Mouse (Mus musculus) left cerebral cortex, adult 2 months (tissue): ENCODE measurements around the gene Rhoj. TPM values are rescaled to one million over a fixed set of nuclear protein-coding genes. Genes with fewer than 3 reads are reported as not detected.
A peak's percentile ranks its signal among the peaks of the same experiment; 100 is the strongest.

Experiments used
- DNase-seq, 2 experiments: peaks; one replicate each; pipeline ENCODE4 v3.0.0; 2021 to 2022; ENCODE audit warnings: low spot score in 2 of 2, mixed read lengths in 1 of 2; ENCODE audit errors: extremely low spot score in 1 of 2
- H3K27ac ChIP-seq: fragments of 200-600 bp; 2 replicates; pipeline ENCODE4 v1.8.1; 2022
- H3K4me3 ChIP-seq: fragments of 200-600 bp; 2 replicates; pipeline ENCODE4 v1.8.1; 2022
- CTCF ChIP-seq: fragments of 200-600 bp; IDR thresholded peaks from 2 replicates; pipeline ENCODE4 v1.8.1; 2022; ENCODE audit warnings: antibody characterized with exemption, mild to moderate bottlenecking, moderate library complexity
- intact Hi-C: fragments of 180-260 bp; cut with DNase I; formaldehyde crosslinking; loops from one replicate; pipeline ENCODE4 v1.15.1; 2025
- long read RNA-seq, 2 experiments: library from polyadenylated mRNA; stranded (forward); transcript quantifications; one replicate each; pipeline ENCODE4 v2.0.0; 2021; ENCODE audit warnings: borderline mapping rate in 2 of 2
- total RNA-seq, 2 experiments: library from RNA; stranded (reverse); gene quantifications; 2 replicates each; pipeline ENCODE4 v1.2.3; 2021

Rhoj gene
- 1 to 10 TPM; 3.7 to 5.5 TPM for total RNA-seq
- long read RNA-seq, experiment 1, transcript Rhoj-201 (5 exons, 2,350 nt), result major isoform, 6 of 6 reads
- long read RNA-seq, experiment 1, partial matches to known transcripts, result 0 of 6 reads
- long read RNA-seq, experiment 1, other reads (novel, unspliced or antisense), result 0 of 6 reads
- long read RNA-seq, experiment 2, transcript Rhoj-201 (5 exons, 2,350 nt), result major isoform, 7 of 8 reads
- long read RNA-seq, experiment 2, partial matches to known transcripts, result 0 of 8 reads
- long read RNA-seq, experiment 2, other reads (novel, unspliced or antisense), result 1 of 8 reads

DNA sequence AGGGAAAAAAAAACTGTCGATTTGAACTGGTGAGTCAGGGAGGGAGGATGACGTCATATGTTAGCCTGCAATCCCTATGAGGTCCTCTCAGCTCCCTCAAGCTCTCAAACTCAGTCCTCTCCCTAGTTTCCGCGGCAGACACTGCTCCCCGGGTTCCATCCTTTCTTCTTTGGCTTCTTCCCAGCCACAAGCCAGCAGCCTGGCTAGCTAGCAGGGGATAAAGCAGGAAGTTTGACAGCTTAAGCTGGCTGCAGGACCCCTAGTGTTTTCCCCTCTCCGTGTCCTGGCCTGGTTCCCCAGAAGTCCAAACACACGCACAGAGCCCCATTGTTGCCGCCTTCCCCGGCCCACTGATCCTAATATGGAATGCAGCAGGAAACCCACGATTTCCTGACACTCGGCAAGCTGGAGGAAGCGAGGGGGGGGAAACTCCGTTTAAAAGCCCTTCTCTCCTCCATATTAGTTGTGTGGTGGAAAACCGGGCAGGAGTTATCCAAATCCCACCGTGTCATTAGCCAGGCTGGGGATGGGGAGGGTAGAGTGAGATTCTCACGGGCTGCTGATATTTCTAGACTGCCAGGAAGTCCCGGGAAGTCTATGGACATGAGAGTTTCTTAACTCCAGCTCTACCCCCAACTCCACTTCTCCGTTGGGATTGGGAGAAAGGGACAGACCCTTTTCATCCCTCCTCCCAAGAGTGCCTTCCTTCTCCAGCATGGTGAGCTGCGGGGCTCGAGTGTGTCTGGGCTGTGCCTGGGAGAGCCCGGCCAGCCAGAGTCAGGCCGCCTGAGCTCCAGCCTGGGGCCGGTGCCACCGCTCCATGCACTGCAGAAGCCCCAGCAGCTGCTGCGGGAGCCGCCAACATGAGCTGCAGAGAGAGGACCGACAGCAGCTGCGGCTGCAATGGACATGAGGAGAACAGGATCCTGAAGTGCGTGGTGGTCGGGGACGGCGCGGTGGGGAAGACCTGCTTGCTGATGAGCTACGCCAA, at the start of gene Rhoj:
Rhoj (plus strand) TSS at position 362 of the 991 bp plus-strand sequence.
- peak; percentile 34 to 41 for DNase-seq
- peak within 1 kb of the TSS; percentile 86 for H3K27ac ChIP-seq
- intact Hi-C loops, result no loop called here

GRCm38 (mm10) chr12:75271726-75272125, 36.4 kb upstream of the Rhoj start:
- no peak for DNase-seq
- no peak for TF ChIP-seq CTCF
- no peak overlapping the region for H3K4me3 ChIP-seq

More for the DNA sequence above, at the start of gene Rhoj:
- no peak for TF ChIP-seq CTCF
- peak within 1 kb of the TSS; percentile 47 for H3K4me3 ChIP-seq

GRCm38 (mm10) chr12:75275730-75276129, 32.4 kb upstream of the Rhoj start:
- Histone ChIP-seq H3K4me3 (no peak overlapping the region), H3K27ac (no peak overlapping the region)
- TF ChIP-seq CTCF, result no peak
- intact Hi-C loops, result no loop called here
- DNase-seq, result no peak

More at GRCm38 (mm10) chr12:75271726-75272125, 36.4 kb upstream of the Rhoj start:
- H3K27ac ChIP-seq, result no peak overlapping the region
- intact Hi-C loops, result no loop called here

DNA sequence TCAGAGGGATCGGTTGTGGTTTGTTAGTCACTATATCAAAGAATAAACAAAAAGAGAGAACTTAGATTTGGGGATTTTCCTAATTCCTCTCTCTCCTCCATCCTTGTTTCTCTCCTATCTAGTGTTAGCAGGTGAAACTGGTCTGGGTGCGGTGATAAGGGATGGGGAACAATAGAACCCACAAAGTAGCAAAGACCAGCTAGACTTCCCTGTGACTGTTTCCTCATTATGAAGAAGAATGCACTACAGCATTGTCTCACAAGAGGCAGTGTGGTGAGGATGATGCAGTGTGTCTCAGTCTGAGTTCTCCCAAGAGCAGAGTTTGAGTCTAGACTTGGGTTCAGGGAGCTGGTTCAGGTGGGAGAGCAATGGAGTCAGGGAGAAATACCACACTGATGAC, 30.7 kb upstream of the Rhoj start:
- Histone ChIP-seq H3K27ac (no peak overlapping the region), H3K4me3 (no peak overlapping the region)
- intact Hi-C loops, result no loop called here
- no peak for TF ChIP-seq CTCF
- no peak for DNase-seq

- no peak for DNase-seq
- H3K27ac ChIP-seq, result no peak overlapping the region
- peak; percentile 50 for TF ChIP-seq CTCF
- no peak overlapping the region for H3K4me3 ChIP-seq
- intact Hi-C loops, result loop anchor here (5.0 kb wide), 1 partner anchor 107 kb away; no protein-coding TSS in a partner anchor
Observed at GRCm38 (mm10) chr12:75280502-75280901, 27.6 kb upstream of the Rhoj start.

DNA sequence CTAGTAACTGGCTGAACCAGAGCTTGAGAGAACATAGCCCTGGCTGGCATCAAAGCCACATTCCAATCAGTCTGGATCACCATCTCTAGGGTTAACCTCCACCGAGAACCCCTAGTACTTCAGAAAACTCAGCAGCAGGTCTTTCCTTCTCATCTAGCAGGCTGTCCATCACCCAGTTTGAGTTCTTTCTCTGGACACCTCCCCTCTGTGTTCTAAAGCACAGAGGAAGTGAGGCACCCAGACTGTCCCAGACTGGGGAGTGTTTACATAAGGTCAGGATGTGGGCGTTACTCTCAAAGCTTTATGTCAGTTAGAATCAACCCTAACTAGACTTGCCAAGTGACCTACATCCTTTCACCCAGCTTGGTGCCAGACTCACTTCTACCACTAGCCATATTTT, 24.9 kb upstream of the Rhoj start:
- TF ChIP-seq CTCF, result no peak
- intact Hi-C loops, result loop anchor here (5.0 kb wide), 1 partner anchor 104 kb away; no protein-coding TSS in a partner anchor

GRCm38 (mm10) chr12:75286166-75286565, 22.0 kb upstream of the Rhoj start:
- Histone ChIP-seq H3K27ac (no peak overlapping the region), H3K4me3 (no peak overlapping the region)
- DNase-seq, result no peak
- no peak for TF ChIP-seq CTCF
- intact Hi-C loops, result no loop called here

More for the DNA sequence above, 24.9 kb upstream of the Rhoj start:
- no peak for DNase-seq
- H3K4me3 ChIP-seq, result no peak overlapping the region
- no peak overlapping the region for H3K27ac ChIP-seq

DNA sequence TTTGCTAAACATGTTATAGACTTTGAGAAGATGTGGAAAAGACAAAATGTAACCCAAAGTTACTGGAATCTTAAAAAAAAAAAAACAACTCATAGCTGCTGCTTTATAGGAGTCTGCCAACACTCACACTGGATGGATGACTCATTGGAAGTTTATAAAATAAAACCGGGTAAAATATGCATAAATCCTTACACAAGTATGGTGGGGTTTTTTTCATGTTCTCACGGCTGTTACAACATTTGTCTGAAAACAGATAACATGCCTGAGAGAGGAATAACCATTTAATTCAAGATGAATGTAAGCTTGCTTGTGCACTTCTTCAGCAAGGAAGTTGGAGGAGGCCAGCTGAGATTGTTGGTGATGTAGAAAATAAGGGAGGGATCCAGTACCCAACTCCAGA, 17.6 kb upstream of the Rhoj start:
- Histone ChIP-seq H3K27ac (no peak overlapping the region), H3K4me3 (no peak overlapping the region)
- intact Hi-C loops, result loop anchor here (10.0 kb wide), 1 partner anchor 966 kb away; no protein-coding TSS in a partner anchor
- no peak for TF ChIP-seq CTCF
- DNase-seq, result no peak

GRCm38 (mm10) chr12:75291556-75291955, 16.6 kb upstream of the Rhoj start:
- intact Hi-C loops, result loop anchor here (10.0 kb wide), 1 partner anchor 967 kb away; no protein-coding TSS in a partner anchor
- TF ChIP-seq CTCF, result no peak

DNA sequence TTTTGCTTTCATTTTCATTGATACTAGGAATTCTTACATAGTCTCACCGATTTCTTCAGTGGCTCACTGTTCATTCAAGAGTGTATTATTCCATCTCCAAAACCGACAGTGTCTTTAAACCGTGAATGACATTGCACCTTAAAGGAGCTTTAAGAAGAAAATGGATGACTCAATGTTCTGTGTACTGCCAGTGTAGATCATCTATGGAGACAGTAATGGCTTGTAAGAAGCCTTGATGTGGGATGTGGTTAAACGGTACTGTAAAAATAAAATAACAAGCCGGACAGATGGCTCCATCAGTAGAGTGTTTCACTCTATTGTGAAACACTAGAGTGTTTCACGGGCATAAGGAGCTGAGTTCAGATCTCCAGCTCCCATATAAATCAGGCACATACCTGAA, 15.2 kb upstream of the Rhoj start:
- no peak for DNase-seq
- no peak for TF ChIP-seq CTCF
- Histone ChIP-seq H3K27ac (no peak overlapping the region), H3K4me3 (no peak overlapping the region)
- intact Hi-C loops, result loop anchor here (10.0 kb wide), 1 partner anchor 968 kb away; no protein-coding TSS in a partner anchor

More at GRCm38 (mm10) chr12:75291556-75291955, 16.6 kb upstream of the Rhoj start:
- H3K4me3 ChIP-seq, result no peak overlapping the region
- DNase-seq, result no peak
- H3K27ac ChIP-seq, result no peak overlapping the region

DNA sequence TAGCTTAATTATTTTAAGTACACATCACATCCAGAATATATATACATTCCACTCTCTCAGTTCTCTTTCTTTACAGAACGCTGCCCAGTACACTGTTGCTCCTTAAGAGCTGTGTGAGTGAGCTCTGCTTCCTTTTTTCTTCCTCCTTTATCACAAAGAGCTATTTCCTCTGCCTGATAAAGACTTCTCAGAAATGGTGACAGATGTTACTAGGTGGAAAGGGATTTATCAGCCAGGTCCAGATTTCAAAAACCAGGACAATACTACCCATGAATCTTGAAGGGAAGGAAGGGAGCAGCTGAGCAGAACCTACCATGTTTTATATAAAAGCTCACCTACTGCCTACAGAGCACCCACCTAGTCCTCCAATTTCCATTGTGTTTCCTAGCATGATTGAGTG, 8.3 kb upstream of the Rhoj start:
- H3K27ac ChIP-seq, result no peak overlapping the region

DNA sequence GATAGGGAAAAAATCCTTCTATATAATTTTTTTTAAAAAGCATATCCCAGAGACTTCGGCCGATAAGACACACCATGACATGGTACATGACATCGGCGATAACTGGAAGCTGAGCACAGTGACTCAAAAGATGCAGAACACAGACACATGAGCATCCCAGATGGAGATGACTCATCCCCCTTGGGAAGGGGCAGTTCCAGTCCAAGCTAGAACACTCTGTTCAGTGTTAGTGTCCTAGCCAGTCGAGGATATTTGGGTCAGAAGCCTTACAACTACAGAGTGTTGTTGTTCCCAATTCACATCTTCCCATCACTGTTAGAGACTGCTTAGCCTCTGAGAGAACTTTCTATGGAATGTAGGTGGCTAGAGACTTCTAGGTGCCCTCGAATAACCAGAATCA, 4.0 kb upstream of the Rhoj start:
- intact Hi-C loops, result no loop called here
- no peak for DNase-seq
- no peak for TF ChIP-seq CTCF
- Histone ChIP-seq H3K27ac (no peak overlapping the region), H3K4me3 (no peak overlapping the region)

More for the DNA sequence above, 8.3 kb upstream of the Rhoj start:
- no peak for TF ChIP-seq CTCF
- no peak overlapping the region for H3K4me3 ChIP-seq
- no peak for DNase-seq
- intact Hi-C loops, result loop anchor here (10.0 kb wide), 1 partner anchor 975 kb away; no protein-coding TSS in a partner anchor
